Comparison of ENCODE assay signal across 7 mouse cellular contexts in the genomic region with DNA sequence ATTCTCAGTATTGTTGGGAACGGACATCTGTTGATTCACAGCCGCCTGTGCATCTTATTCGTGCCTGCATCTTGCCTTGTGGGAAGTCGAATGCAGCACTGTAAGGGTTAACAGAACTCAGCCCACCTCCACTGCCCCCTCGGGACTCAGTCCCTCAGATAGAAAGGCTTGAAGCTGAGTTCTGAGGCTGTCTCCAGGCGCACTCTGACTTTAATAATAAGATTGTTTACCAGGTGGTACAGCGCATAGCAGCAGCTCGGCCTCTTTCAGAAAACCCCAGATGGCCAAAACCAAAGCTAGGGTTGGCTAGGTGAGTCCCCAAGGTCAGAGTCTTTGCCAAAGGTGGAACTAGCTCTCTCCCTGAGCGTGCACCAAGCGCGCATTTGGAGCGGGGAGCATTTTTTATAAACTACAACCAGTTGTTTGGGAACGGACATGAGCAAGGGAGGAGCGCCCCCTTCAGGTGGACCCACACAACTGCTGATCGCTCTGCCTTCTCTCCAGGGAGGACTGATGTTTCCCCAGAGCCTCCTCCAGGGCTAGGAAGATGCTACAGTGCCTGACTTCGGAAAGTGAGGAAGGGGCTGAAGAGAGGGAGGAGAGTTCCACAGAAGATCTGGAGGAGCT. TPM values are rescaled to one million over a fixed set of nuclear protein-coding genes. Genes with fewer than 3 reads are reported as not detected.
A peak's percentile ranks its signal among the peaks of the same experiment; 100 is the strongest.
DNase-seq lines count a peak whose midpoint lies in the region; ATAC-seq and TF ChIP-seq lines count a peak whose summit lies in the region.

Ttll6 (plus strand) TSS at position 548 of the 627 bp plus-strand sequence.

- no peaks in the 10 kb centered on the region for H3K36me3 ChIP-seq in hindbrain, embryonic 16.5 days (ENCODE audit: control insufficient read depth, insufficient read depth, low read length)

- H3K9ac ChIP-seq in hindbrain, embryonic 16.5 days (ENCODE audit: low read depth, low read length): no peak within 1 kb of the TSS

- DNase-seq in Muller cell, postnatal 12 days (ENCODE audit: inconsistent ontology term): peak; percentile 57
- peak; percentile 10 to 68 for DNase-seq in left cerebral cortex, postnatal 10 days (ENCODE audit: extremely low spot score in 1 of 2, low spot score in 2 of 2)
- peak; percentile 74 for DNase-seq in right cerebral cortex, postnatal 4 days

- intact Hi-C loops in left cerebral cortex, postnatal 10 days (cut with DNase I): loop anchor here (10.0 kb wide), 1 partner anchor 449 kb away; no protein-coding TSS in a partner anchor

- no peaks in the 10 kb centered on the region for H3K4me1 ChIP-seq in bone marrow macrophage, adult 2 months (ENCODE audit: control insufficient read depth, insufficient read depth, low read length)
- no peaks in the 10 kb centered on the region; the same call in 1 of the 2 replicates for H3K4me1 ChIP-seq in hindbrain, embryonic 16.5 days (ENCODE audit: control insufficient read depth, insufficient read depth, low read depth, low read length)

- no peaks in the 10 kb centered on the region; the same call in 1 of the 2 replicates for H3K27me3 ChIP-seq in hindbrain, embryonic 16.5 days (replicated peaks; ENCODE audit: control insufficient read depth, insufficient read depth, low read length)

- H3K9me3 ChIP-seq in hindbrain, embryonic 16.5 days (ENCODE audit: control insufficient read depth, low read length): no peaks in the 10 kb centered on the region

- 22% methylated on average over 16 of the region's 16 CpGs for WGBS in hindbrain, embryonic 16.5 days

- TF ChIP-seq POLR2A in bone marrow macrophage, adult 2 months (IDR thresholded peaks at IDR 0.05; ENCODE audit: borderline replicate concordance, low read depth, low read length): no peak

- no peak within 1 kb of the TSS for H3K4me3 ChIP-seq in bone marrow macrophage, adult 2 months (ENCODE audit: insufficient read depth, low read length)
- no peak within 1 kb of the TSS for H3K4me3 ChIP-seq in hindbrain, embryonic 16.5 days (ENCODE audit: low read length)

- peak within 1 kb of the TSS; percentile 35 for H3K4me2 ChIP-seq in hindbrain, embryonic 16.5 days (ENCODE audit: low read length)

- TF ChIP-seq CTCF in bone marrow macrophage, adult 2 months (IDR thresholded peaks at IDR 0.05; ENCODE audit: low read depth, low read length): peak; percentile 94

- 0 out of 2 replicates have a peak, but pooled peaks have one; percentile 42 for ATAC-seq in erythroid progenitor cell, adult 5-6 weeks (replicated peaks; ENCODE audit: low FRiP score, poor library complexity, severe bottlenecking)
- ATAC-seq in hindbrain, embryonic 16.5 days: no peak
- peak; percentile 73 for ATAC-seq in megakaryocyte progenitor cell, adult 5-6 weeks (replicated peaks; ENCODE audit: poor library complexity)

- H3K27ac ChIP-seq in bone marrow macrophage, adult 2 months (ENCODE audit: insufficient read depth, low read depth, low read length): no peak within 1 kb of the TSS
- H3K27ac ChIP-seq in hindbrain, embryonic 16.5 days (ENCODE audit: low read depth, low read length): no peak within 1 kb of the TSS

RNA-seq across cellular contexts. Expression of gene Ttll6, which starts in this region (rescaled TPM):
- not detected in 2 replicates for polyA plus RNA-seq in bone marrow macrophage, adult 2 months (2012; ENCODE audit: insufficient read depth, insufficient read length, missing spikeins)
- not detected in 2 replicates for total RNA-seq in erythroid progenitor cell, adult 5-6 weeks (2015; ENCODE audit: low replicate concordance)
- not detected in 2 replicates for total RNA-seq in erythroid progenitor cell, adult 5-6 weeks (2017; ENCODE audit: low replicate concordance)
- polyA plus RNA-seq in hindbrain, embryonic 16.5 days (2015; fragmentation: Nextera tagmentation; extraction: Ambion mirVana): 0.27 and 0.36 TPM in 2 replicates
- under 1 TPM; 0.24 to 0.53 TPM for total RNA-seq in left cerebral cortex, postnatal 10 days (2021)
- total RNA-seq in megakaryocyte progenitor cell, adult 5-6 weeks (2015): not detected in 2 replicates
- not detected in 2 replicates for total RNA-seq in megakaryocyte progenitor cell, adult 5-6 weeks (2017)

Comparison
In these comparisons a context has a peak if more than half of its experiments do, and no peak if none do; other contexts are left out.
1. Peak in ATAC-seq in erythroid progenitor cell, adult 5-6 weeks; RNA of the gene not detected or under 1 TPM.
2. Peak in DNase-seq in left cerebral cortex, postnatal 10 days; RNA of the gene not detected or under 1 TPM.
3. Peak in ATAC-seq in megakaryocyte progenitor cell, adult 5-6 weeks; RNA of the gene not detected or under 1 TPM.